Mouse (Mus musculus) adrenal gland, postnatal 14 days (tissue): ENCODE data around the gene Prrt3. TPM values are rescaled to one million over a fixed set of nuclear protein-coding genes. Genes with fewer than 3 reads are reported as not detected.

Experiments used
- DNase-seq: peaks from one replicate; pipeline ENCODE4 v3.0.0; 2021; ENCODE audit warnings: mixed read lengths
- microRNA-seq, 2 experiments: library from miRNA; unstranded; fragments of <30 nt; microRNA quantifications; one replicate each; pipeline ENCODE4 v1.2.0; 2021
- total RNA-seq: library from RNA; stranded (reverse); gene quantifications from 2 replicates; pipeline ENCODE4 v1.2.3, GENCODE M21; 2021

Gene Prrt3
- total RNA-seq, 1 experiment from 2014 or later: 0.15 TPM

DNA sequence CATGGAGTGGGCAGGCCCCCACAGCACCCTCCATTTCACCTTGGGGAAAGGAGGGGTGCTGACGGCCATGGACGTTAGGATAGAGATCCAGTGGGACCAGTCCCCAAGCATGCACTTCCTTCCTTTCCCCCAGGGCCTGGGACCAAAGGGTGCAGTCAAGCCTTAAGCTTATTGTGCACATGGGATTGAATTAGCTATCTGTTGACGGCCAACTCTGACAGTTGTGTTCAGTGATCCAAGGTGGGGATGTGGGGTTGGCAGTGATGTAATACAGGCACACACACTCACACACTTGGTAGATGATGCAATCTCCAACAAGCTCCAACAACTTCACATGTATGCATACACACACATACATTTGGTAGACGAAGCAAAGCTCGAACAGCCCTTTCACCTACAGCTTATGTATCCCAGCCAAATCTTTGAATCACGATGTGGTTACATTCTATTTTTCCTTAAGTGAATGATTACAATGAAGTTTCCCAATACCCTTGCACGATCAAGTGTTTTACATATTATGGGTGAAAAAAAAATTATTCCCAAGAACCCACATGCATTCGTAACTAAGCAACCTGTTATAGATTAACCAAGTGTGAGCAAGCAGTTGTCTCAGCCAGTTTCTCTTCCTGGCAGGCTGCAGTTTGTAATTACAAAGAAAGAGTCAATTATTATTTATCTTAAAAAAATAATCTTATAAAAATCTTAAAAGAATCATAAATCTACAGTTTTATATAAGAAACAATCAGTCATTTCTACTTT lies 57.3 kb downstream of the Prrt3 start:
- DNase-seq: no peak

Small RNA genes lying within 50 kb of the gene (microRNA-seq; reads per million reads assigned to microRNA genes)
- gene Gm23365: 0 reads per million in 2 experiments

Other genes with a start within 250 kb of the Prrt3 start
- gene Cpne9, start 219.6 kb downstream of the Prrt3 start, total RNA-seq: 0.70 and 1.3 TPM in 2 replicates
- gene Brpf1, start 194.8 kb downstream of the Prrt3 start, total RNA-seq: 32.3 and 36.7 TPM in 2 replicates
- 11.3 and 11.8 TPM in 2 replicates for gene Ogg1, start 175.0 kb downstream of the Prrt3 start, total RNA-seq
- 46.4 and 49.3 TPM in 2 replicates for gene Camk1, start 157.9 kb downstream of the Prrt3 start, total RNA-seq
- 34.9 and 35.5 TPM in 2 replicates for gene Tada3, start 124.0 kb downstream of the Prrt3 start, total RNA-seq
- gene Arpc4, start 123.8 kb downstream of the Prrt3 start, total RNA-seq: 165 and 176 TPM in 2 replicates
- 4.1 and 4.2 TPM in 2 replicates for gene Ttll3, start 112.7 kb downstream of the Prrt3 start, total RNA-seq
- 11.3 and 16.9 TPM in 2 replicates for gene Rpusd3, start 82.6 kb downstream of the Prrt3 start, total RNA-seq
- gene Cidec, start 66.2 kb downstream of the Prrt3 start, total RNA-seq: 388 and 421 TPM in 2 replicates
- 54.1 and 54.8 TPM in 2 replicates for gene Jagn1, start 59.4 kb downstream of the Prrt3 start, total RNA-seq
- gene Il17re, start 43.4 kb downstream of the Prrt3 start, total RNA-seq: 1.5 and 2.8 TPM in 2 replicates
- gene Il17rc, start 30.5 kb downstream of the Prrt3 start, total RNA-seq: 18.2 and 19.3 TPM in 2 replicates
- 37.4 and 42.7 TPM in 2 replicates for gene Creld1, start 18.6 kb downstream of the Prrt3 start, total RNA-seq
- 88.7 and 94.4 TPM in 2 replicates for gene Emc3, start 29.7 kb upstream of the Prrt3 start, total RNA-seq
- 3.1 and 3.2 TPM in 2 replicates for gene Fancd2, start 29.8 kb upstream of the Prrt3 start, total RNA-seq
- not detected in 2 replicates for gene Fancd2os, start 98.8 kb upstream of the Prrt3 start, total RNA-seq
- 147 and 162 TPM in 2 replicates for gene Brk1, start 102.8 kb upstream of the Prrt3 start, total RNA-seq
- 26.0 and 27.6 TPM in 2 replicates for gene Vhl, start 122.0 kb upstream of the Prrt3 start, total RNA-seq
- gene Irak2, start 136.5 kb upstream of the Prrt3 start, total RNA-seq: 17.4 and 22.9 TPM in 2 replicates
- 45.6 and 59.6 TPM in 2 replicates for gene Tatdn2, start 195.1 kb upstream of the Prrt3 start, total RNA-seq
- not detected in 2 replicates for gene Ghrl, start 217.9 kb upstream of the Prrt3 start, total RNA-seq
- gene Sec13, start 238.8 kb upstream of the Prrt3 start, total RNA-seq: 101 and 106 TPM in 2 replicates